Mouse (Mus musculus) liver, embryonic 15.5 days (tissue): Measurements from ENCODE around the gene Camp. TPM values are rescaled to one million over a fixed set of nuclear protein-coding genes. Genes with fewer than 3 reads are reported as not detected.

Experiments
- ATAC-seq: fragments of 200-750 bp; cut with Nextera tagmentation; 2 replicates; pipeline ENCODE4 v1.8.0; 2017; ENCODE audit warnings: moderate number of reproducible peaks, mild to moderate bottlenecking, moderate library complexity; ENCODE audit not compliant: insufficient read depth
- H3K27ac ChIP-seq: fragments of 300-500 bp; sonication (generic); replicated peaks from 2 replicates; pipeline ENCODE4 v1.5.1; 2015; ENCODE audit warnings: mild to moderate bottlenecking, inconsistent platforms
- H3K27me3 ChIP-seq: fragments of 300-500 bp; sonication (generic); 2 replicates; pipeline ENCODE4 v1.6.1; 2015; ENCODE audit warnings: mild to moderate bottlenecking, inconsistent platforms
- H3K36me3 ChIP-seq: fragments of 300-500 bp; sonication (generic); replicated peaks from 2 replicates; pipeline ENCODE4 v1.6.1; 2015; ENCODE audit warnings: moderate library complexity, mild to moderate bottlenecking, inconsistent platforms
- H3K4me1 ChIP-seq: fragments of 300-500 bp; sonication (generic); replicated peaks from 2 replicates; pipeline ENCODE4 v1.6.1; 2015; ENCODE audit warnings: inconsistent platforms
- H3K4me2 ChIP-seq: fragments of 300-500 bp; sonication (generic); 2 replicates; pipeline ENCODE4 v1.6.1; 2015; ENCODE audit warnings: moderate library complexity, mild to moderate bottlenecking, inconsistent platforms
- H3K4me3 ChIP-seq: fragments of 300-500 bp; sonication (generic); replicated peaks from 2 replicates; pipeline ENCODE4 v1.5.1; 2015; ENCODE audit warnings: mild to moderate bottlenecking, inconsistent platforms
- H3K9ac ChIP-seq: fragments of 300-500 bp; sonication (generic); 2 replicates; pipeline ENCODE4 v1.6.1; 2015; ENCODE audit warnings: moderate library complexity, mild to moderate bottlenecking, inconsistent platforms
- H3K9me3 ChIP-seq: fragments of 300-500 bp; sonication (generic); replicated peaks from 2 replicates; pipeline ENCODE4 v1.6.1; 2016; ENCODE audit warnings: inconsistent platforms
- WGBS: fragments of 180-500 bp; shearing (Covaris S2); methylation state at CpG from one replicate; pipeline ENCODE4 v1.1.7; 2015; ENCODE audit warnings: mixed read lengths; ENCODE audit not compliant: insufficient replicate concordance; 5-methylcytosine and 5-hydroxymethylcytosine counted together
- polyA plus RNA-seq: library from polyadenylated mRNA; unstranded; fragments of >200 nt; fragmentation: Nextera tagmentation; extraction: Ambion mirVana; gene quantifications from 2 replicates; pipeline ENCODE4 v1.2.1, GENCODE M21; 2015

The Camp gene
- polyA plus RNA-seq: 281 and 299 TPM in 2 replicates

GRCm38 (mm10) chr9:109849312-109849758 is at the start of gene Camp:
Camp (minus strand) TSS chr9:109849617.
- Histone ChIP-seq H3K9me3 (no peaks in the 10 kb centered on the region), H3K4me2 (no peak within 1 kb of the TSS), H3K27ac (peak within 1 kb of the TSS; percentile 33; the same call in 1 of the 2 replicates), H3K4me3 (peak within 1 kb of the TSS; percentile 21; the same call in 1 of the 2 replicates), H3K4me1 (no peaks in the 10 kb centered on the region), H3K27me3 (no peaks in the 10 kb centered on the region), H3K9ac (no peak within 1 kb of the TSS), H3K36me3 (peaks cover 1% of the 10 kb centered on the region; the same call in 1 of the 2 replicates)
- ATAC-seq: peak; percentile 32; the same call in 1 of the 2 replicates
- 56% methylated on average over 6 of the region's 6 CpGs for WGBS

- Histone ChIP-seq H3K27ac (no peak overlapping the region), H3K4me1 (peaks cover 12% of the 10 kb centered on the region; the same call in 1 of the 2 replicates), H3K27me3 (no peaks in the 10 kb centered on the region), H3K9ac (no peak overlapping the region), H3K9me3 (no peaks in the 10 kb centered on the region), H3K4me3 (no peak overlapping the region), H3K36me3 (peaks cover 26% of the 10 kb centered on the region), H3K4me2 (no peak overlapping the region)
- 31% methylated on average over 2 of the region's 2 CpGs for whole genome bisulfite sequencing
- ATAC-seq: no peak
These were observed 48.6 kb upstream of the Camp start for GRCm38 (mm10) chr9:109898027-109898426.

GRCm38 (mm10) chr9:109896253-109897150 is 47.1 kb upstream of the Camp start:
- Histone ChIP-seq H3K4me2 (no peak overlapping the region), H3K36me3 (peaks cover 40% of the 10 kb centered on the region)
- WGBS: 68% methylated on average over 8 of the region's 8 CpGs

DNA sequence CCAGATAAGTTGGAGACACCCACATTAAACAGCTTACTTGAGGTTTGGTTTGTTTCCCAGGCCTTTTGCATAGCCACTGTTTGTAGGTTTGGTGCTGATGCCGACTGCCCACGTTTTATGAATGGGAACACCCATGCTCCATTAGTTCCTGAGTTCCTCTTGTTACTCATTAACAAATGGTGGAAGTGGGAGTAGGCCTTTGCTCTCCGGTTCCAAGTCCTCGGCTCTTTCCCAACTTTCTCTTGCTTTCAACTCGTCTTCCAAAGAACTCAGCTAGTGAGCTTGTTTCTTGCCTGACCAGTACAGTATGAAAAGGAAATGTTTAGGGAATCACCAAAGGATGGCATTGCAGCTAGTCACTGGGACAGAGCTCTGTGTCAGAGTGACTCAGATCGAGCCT is 46.2 kb upstream of the Camp start:
- peak; percentile 28; the same call in 1 of the 2 replicates for ATAC-seq
- peaks cover 49% of the 10 kb centered on the region for H3K36me3 ChIP-seq
- H3K4me3 ChIP-seq: no peak overlapping the region
- no peaks in the 10 kb centered on the region for H3K9me3 ChIP-seq
- H3K4me1 ChIP-seq: peaks cover 15% of the 10 kb centered on the region; the same call in 1 of the 2 replicates
- 68% methylated on average over 6 of the region's 6 CpGs for whole genome bisulfite sequencing
- no peak overlapping the region for H3K9ac ChIP-seq
- peak overlapping the region; percentile 13; the same call in 1 of the 2 replicates for H3K4me2 ChIP-seq
- H3K27me3 ChIP-seq: no peaks in the 10 kb centered on the region
- H3K27ac ChIP-seq: peak overlapping the region; percentile 72

More at GRCm38 (mm10) chr9:109896253-109897150, 47.1 kb upstream of the Camp start:
- Histone ChIP-seq H3K27me3 (no peaks in the 10 kb centered on the region), H3K9me3 (no peaks in the 10 kb centered on the region), H3K4me3 (no peak overlapping the region), H3K4me1 (peaks cover 15% of the 10 kb centered on the region; the same call in 1 of the 2 replicates), H3K9ac (no peak overlapping the region), H3K27ac (peak overlapping the region; percentile 33)
- no peak for ATAC-seq

GRCm38 (mm10) chr9:109894413-109895090 is 45.1 kb upstream of the Camp start:
- Histone ChIP-seq H3K36me3 (peaks cover 59% of the 10 kb centered on the region), H3K27ac (no peak overlapping the region; the same call in 1 of the 2 replicates)
- 49% methylated on average over 6 of the region's 6 CpGs for WGBS

GRCm38 (mm10) chr9:109892651-109893250 is 43.3 kb upstream of the Camp start:
- Histone ChIP-seq H3K27me3 (no peaks in the 10 kb centered on the region), H3K4me1 (peaks cover 15% of the 10 kb centered on the region; the same call in 1 of the 2 replicates), H3K9ac (no peak overlapping the region), H3K36me3 (peaks cover 77% of the 10 kb centered on the region), H3K4me2 (no peak overlapping the region), H3K4me3 (no peak overlapping the region), H3K27ac (no peak overlapping the region), H3K9me3 (no peaks in the 10 kb centered on the region)
- ATAC-seq: no peak
- 54% methylated on average over 5 of the region's 5 CpGs for WGBS

More at GRCm38 (mm10) chr9:109894413-109895090, 45.1 kb upstream of the Camp start:
- peaks cover 15% of the 10 kb centered on the region; the same call in 1 of the 2 replicates for H3K4me1 ChIP-seq
- H3K4me2 ChIP-seq: no peak overlapping the region
- ATAC-seq: peak; percentile 53
- no peaks in the 10 kb centered on the region for H3K27me3 ChIP-seq
- H3K9ac ChIP-seq: no peak overlapping the region
- no peaks in the 10 kb centered on the region for H3K9me3 ChIP-seq
- H3K4me3 ChIP-seq: no peak overlapping the region

GRCm38 (mm10) chr9:109891501-109891900 is 42.1 kb upstream of the Camp start:
- H3K4me1 ChIP-seq: peaks cover 11% of the 10 kb centered on the region; the same call in 1 of the 2 replicates
- no peaks in the 10 kb centered on the region for H3K9me3 ChIP-seq
- H3K4me2 ChIP-seq: no peak overlapping the region
- WGBS: 89% methylated on average over 8 of the region's 8 CpGs
- no peak for ATAC-seq
- no peak overlapping the region for H3K4me3 ChIP-seq
- no peak overlapping the region for H3K27ac ChIP-seq
- H3K9ac ChIP-seq: no peak overlapping the region
- H3K36me3 ChIP-seq: peaks cover 85% of the 10 kb centered on the region
- no peaks in the 10 kb centered on the region for H3K27me3 ChIP-seq

GRCm38 (mm10) chr9:109887321-109887720 is 37.9 kb upstream of the Camp start:
- Histone ChIP-seq H3K9me3 (no peaks in the 10 kb centered on the region), H3K9ac (no peak overlapping the region), H3K4me1 (no peaks in the 10 kb centered on the region), H3K27me3 (no peaks in the 10 kb centered on the region), H3K27ac (no peak overlapping the region), H3K4me2 (no peak overlapping the region), H3K4me3 (no peak overlapping the region), H3K36me3 (peaks cover 100% of the 10 kb centered on the region)
- WGBS: 82% methylated on average over 5 of the region's 5 CpGs
- no peak for ATAC-seq

- Histone ChIP-seq H3K4me3 (no peak overlapping the region), H3K27ac (no peak overlapping the region), H3K9ac (no peak overlapping the region), H3K27me3 (no peaks in the 10 kb centered on the region), H3K36me3 (peaks cover 100% of the 10 kb centered on the region), H3K4me1 (no peaks in the 10 kb centered on the region), H3K4me2 (no peak overlapping the region), H3K9me3 (no peaks in the 10 kb centered on the region)
- 58% methylated on average over 4 of the region's 4 CpGs for WGBS
- ATAC-seq: no peak
These were observed 36.8 kb upstream of the Camp start for GRCm38 (mm10) chr9:109886259-109886658.

GRCm38 (mm10) chr9:109879305-109879704 is 29.9 kb upstream of the Camp start:
- Histone ChIP-seq H3K9me3 (no peaks in the 10 kb centered on the region), H3K4me2 (no peak overlapping the region), H3K27me3 (no peaks in the 10 kb centered on the region), H3K4me1 (peaks cover 36% of the 10 kb centered on the region), H3K4me3 (no peak overlapping the region), H3K36me3 (peaks cover 72% of the 10 kb centered on the region), H3K9ac (no peak overlapping the region), H3K27ac (no peak overlapping the region)
- WGBS: 86% methylated on average over 1 of the region's 1 CpGs
- no peak for ATAC-seq
